Mouse (Mus musculus) embryo, embryonic 10 days (tissue): ENCODE measurements at regions not wholly inside any gene's neighbourhood (a gene's known extent, or its start where the extent isn't known, plus 50 kb on each side); places are given as distances from the start of the nearest gene placed in this dataset.

Source experiments
- DNase-seq: peaks from one replicate; pipeline ENCODE4 v3.0.0-alpha.2; 2015; ENCODE audit warnings: low spot score

GRCm38 (mm10) chr2:131436149-131436548 is 55.1 kb upstream of the Smox start:
- DNase-seq: no peak

GRCm38 (mm10) chr2:131430474-131430873 is 60.8 kb upstream of the Smox start:
- DNase-seq: no peak

- DNase-seq: no peak
Measured at GRCm38 (mm10) chr2:131428089-131428488, 63.2 kb upstream of the Smox start.

- no peak for DNase-seq
Measured at GRCm38 (mm10) chr2:131426941-131427340, 64.4 kb upstream of the Smox start.

GRCm38 (mm10) chr2:131423616-131424320 is 67.5 kb upstream of the Smox start:
- DNase-seq: no peak

- DNase-seq: peak; percentile 83
Measured at GRCm38 (mm10) chr2:131422907-131423445, 68.3 kb upstream of the Smox start.

GRCm38 (mm10) chr2:131418130-131418529 is 65.4 kb upstream of the Rnf24 start:
- DNase-seq: no peak

- no peak for DNase-seq
Measured at GRCm38 (mm10) chr2:131417472-131417871, 64.8 kb upstream of the Rnf24 start.

GRCm38 (mm10) chr2:131416482-131416881 is 63.8 kb upstream of the Rnf24 start:
- DNase-seq: peak; percentile 64

GRCm38 (mm10) chr2:131410906-131411520 is 58.3 kb upstream of the Rnf24 start:
- DNase-seq: no peak

GRCm38 (mm10) chr2:131407337-131407736 is 54.6 kb upstream of the Rnf24 start:
- DNase-seq: no peak

GRCm38 (mm10) chr2:131404218-131404555 is 51.5 kb upstream of the Rnf24 start:
- DNase-seq: no peak

GRCm38 (mm10) chr2:131403543-131404217 is 51.0 kb upstream of the Rnf24 start:
- DNase-seq: no peak
